Mouse (Mus musculus): Measurements from ENCODE around the gene Diras1.
"Not testable (repeated sequence)": the region's sequence is repeated elsewhere in the genome, so short reads cannot be mapped to it uniquely, and the experiment has no call there.

GRCm38 (mm10) chr10:81045246-81045645 lies 19.8 kb upstream of the Diras1 start:
- TF ChIP-seq CTCF (IDR thresholded peaks at IDR 0.05; ENCODE audit: borderline replicate concordance, insufficient read depth, low read length); POLR2A (IDR thresholded peaks at IDR 0.05; ENCODE audit: low read depth, low read length): not testable (repeated sequence)
